In genomic region chr17:69879958-69880357, GRCm38 (mm10) we compare ENCODE assay signal across 8 mouse cellular contexts.
DNase-seq lines count a peak whose midpoint lies in the region; ATAC-seq and TF ChIP-seq lines count a peak whose summit lies in the region.
"Not testable (repeated sequence)": the region's sequence is repeated elsewhere in the genome, so short reads cannot be mapped to it uniquely, and the experiment has no call there.

No protein-coding gene starts in this region.

- not testable (repeated sequence) for H3K27me3 ChIP-seq in forebrain, embryonic 14.5 days (replicated peaks; ENCODE audit: control insufficient read depth, insufficient read depth, low read length)

- TF ChIP-seq POLR2A in brain, embryonic 14.5 days (IDR thresholded peaks at IDR 0.05; ENCODE audit: borderline replicate concordance, extremely low read depth, insufficient read depth, insufficient read length, poor library complexity, severe bottlenecking) = not testable (repeated sequence)

- H3K4me3 ChIP-seq in forebrain, embryonic 14.5 days (ENCODE audit: low read depth, low read length) = not testable (repeated sequence)

- DNase-seq in brain, embryonic 14.5 days (ENCODE audit: low read depth) = peak; percentile 50
- DNase-seq in cerebellum, postnatal 10 days = peak; percentile 80 to 85
- peak; percentile 34 for DNase-seq in forebrain, embryonic 14.5 days (ENCODE audit: low spot score)
- peak; percentile 64 for DNase-seq in gastrocnemius, postnatal 14 days
- peak; percentile 8 for DNase-seq in kidney, postnatal 10 days
- peak; percentile 55 for DNase-seq in left cerebral cortex, postnatal 4 days
- peak; percentile 43 for DNase-seq in retina, postnatal 1 day
- peak; percentile 9 for DNase-seq in testis, postnatal 14 days (ENCODE audit: low spot score)

- H3K9me3 ChIP-seq in forebrain, embryonic 14.5 days (replicated peaks; ENCODE audit: control insufficient read depth, low read length) = not testable (repeated sequence)

- not testable (repeated sequence) for TF ChIP-seq CTCF in brain, embryonic 14.5 days (IDR thresholded peaks at IDR 0.05; ENCODE audit: borderline replicate concordance, extremely low read depth, insufficient read depth, insufficient read length)

- intact Hi-C loops in gastrocnemius, postnatal 14 days (cut with DNase I; ENCODE audit: low total_unique reads); left cerebral cortex, postnatal 4 days (cut with DNase I): not testable (repeated sequence)

- H3K4me2 ChIP-seq in forebrain, embryonic 14.5 days (ENCODE audit: low read length) = not testable (repeated sequence)

- H3K4me1 ChIP-seq in forebrain, embryonic 14.5 days (ENCODE audit: control insufficient read depth, insufficient read depth, low read length) = not testable (repeated sequence)

- not testable (repeated sequence) for H3K36me3 ChIP-seq in forebrain, embryonic 14.5 days (ENCODE audit: control insufficient read depth, insufficient read depth, low read length)

- not testable (repeated sequence) for H3K9ac ChIP-seq in forebrain, embryonic 14.5 days (ENCODE audit: low read length)

- not testable (repeated sequence) for H3K27ac ChIP-seq in forebrain, embryonic 14.5 days (ENCODE audit: low read depth, low read length)

- WGBS in forebrain, embryonic 14.5 days = 75% methylated on average over 8 of the region's 8 CpGs

- not testable (repeated sequence) for ATAC-seq in forebrain, embryonic 14.5 days

Comparison
In these comparisons a context has a peak if more than half of its experiments do, and no peak if none do; other contexts are left out.
1. DNase-seq: peak in every context shown above with its lines; median percentile 82 in cerebellum, postnatal 10 days; 64 in gastrocnemius, postnatal 14 days; 55 in left cerebral cortex, postnatal 4 days; 50 in brain, embryonic 14.5 days; 43 in retina, postnatal 1 day; 34 in forebrain, embryonic 14.5 days; 9 in testis, postnatal 14 days; 8 in kidney, postnatal 10 days.